Mouse (Mus musculus): ENCODE results near the gene Fam83b.

GRCm38 (mm10) chr9:76531368-76531767 lies 35.5 kb downstream of the Fam83b start:
- no peak for TF ChIP-seq POLR2A (IDR thresholded peaks at IDR 0.05; ENCODE audit: low read depth, low read length)
- no peak for TF ChIP-seq CTCF (IDR thresholded peaks at IDR 0.05; ENCODE audit: extremely low read depth, insufficient read length, insufficient replicate concordance, low read depth, low read length)

Measured in small intestine, adult 2 months (tissue).